Mouse (Mus musculus) kidney, postnatal 25 days (tissue): ENCODE measurements around the gene Dnah7c.
"Not testable (repeated sequence)": the region's sequence is repeated elsewhere in the genome, so short reads cannot be mapped to it uniquely, and the experiment has no call there.

Source experiments
- DNase-seq, 2 experiments: peaks; one replicate each; pipeline ENCODE4 v3.0.0; 2021; ENCODE audit warnings: mixed read lengths in 2 of 2

Dnah7c gene

GRCm38 (mm10) chr1:46733405-46734106, 308.2 kb downstream of the Dnah7c start:
- not testable (repeated sequence) for DNase-seq

- not testable (repeated sequence) for DNase-seq
Measured at GRCm38 (mm10) chr1:46734455-46734854, 309.1 kb downstream of the Dnah7c start.

- DNase-seq, result not testable (repeated sequence)
Measured at GRCm38 (mm10) chr1:46764600-46764999, 339.2 kb downstream of the Dnah7c start.

GRCm38 (mm10) chr1:46769318-46769717, 343.9 kb downstream of the Dnah7c start:
- DNase-seq, result not testable (repeated sequence)

DNA sequence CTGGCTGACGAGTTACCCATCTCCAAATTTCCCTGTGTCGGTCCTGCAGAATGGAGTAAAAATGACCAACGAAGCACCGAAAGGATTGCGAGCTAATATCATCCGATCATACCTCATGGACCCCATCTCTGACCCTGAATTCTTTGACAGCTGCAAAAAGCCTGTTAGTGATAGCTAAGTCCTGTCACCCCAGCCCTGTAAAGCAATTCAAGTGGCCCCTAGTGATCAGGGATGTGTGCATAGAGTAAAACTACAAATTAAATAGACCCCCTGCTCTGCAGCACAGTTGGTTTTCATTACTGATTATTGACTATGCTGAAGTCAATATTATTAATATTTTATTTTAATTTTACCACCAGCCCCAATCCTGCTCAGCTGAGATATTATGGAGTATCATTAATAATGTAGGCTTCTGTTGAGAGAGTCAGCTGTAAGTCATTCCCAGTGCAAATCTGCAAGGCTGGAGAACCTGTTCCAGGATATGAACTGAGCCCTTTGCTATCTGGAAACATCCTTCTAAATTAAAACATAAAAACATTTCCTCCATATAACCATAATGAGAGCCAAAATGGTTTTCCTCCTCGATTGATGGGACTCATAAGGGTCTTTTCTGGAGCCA, 344.8 kb downstream of the Dnah7c start:
- not testable (repeated sequence) for DNase-seq

DNA sequence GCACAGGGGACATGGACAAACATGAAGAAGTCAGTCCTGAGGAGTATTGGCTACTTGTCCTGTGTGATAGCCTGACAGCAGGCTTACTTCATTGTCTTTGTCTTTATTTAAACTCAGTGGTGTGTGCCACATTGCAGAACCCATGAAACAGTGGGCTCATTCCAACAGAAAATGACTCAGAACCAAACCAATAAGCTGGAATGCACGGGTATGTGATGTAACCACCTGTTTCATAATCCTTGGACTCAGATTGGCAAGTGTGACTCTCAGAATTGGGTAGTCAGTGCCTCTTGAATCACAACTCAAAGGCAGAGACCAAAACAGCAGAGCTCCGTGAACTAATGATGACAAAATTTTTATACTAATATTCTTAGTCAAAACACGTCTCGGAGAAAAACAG, 356.8 kb downstream of the Dnah7c start:
- not testable (repeated sequence) for DNase-seq

DNA sequence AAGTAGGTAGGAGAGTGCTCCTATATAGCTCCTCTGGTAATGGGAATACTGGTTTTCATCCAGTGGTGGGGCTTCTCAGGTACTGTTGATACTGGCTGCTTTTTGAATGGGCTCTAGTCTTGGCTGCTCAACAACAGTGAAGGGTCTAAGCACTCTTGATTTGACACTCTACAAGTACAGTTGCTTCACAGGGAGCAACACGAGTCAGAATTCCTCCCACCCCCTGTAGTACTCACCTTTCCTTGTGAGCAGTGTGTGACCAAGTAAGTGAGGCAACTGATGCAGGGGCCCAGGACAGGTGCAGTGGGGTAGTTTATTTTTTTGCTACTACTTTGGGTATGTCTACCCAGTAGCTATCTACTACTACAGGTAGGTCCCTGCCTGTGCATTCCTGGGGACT, 379.7 kb downstream of the Dnah7c start:
- DNase-seq, result no peak

DNA sequence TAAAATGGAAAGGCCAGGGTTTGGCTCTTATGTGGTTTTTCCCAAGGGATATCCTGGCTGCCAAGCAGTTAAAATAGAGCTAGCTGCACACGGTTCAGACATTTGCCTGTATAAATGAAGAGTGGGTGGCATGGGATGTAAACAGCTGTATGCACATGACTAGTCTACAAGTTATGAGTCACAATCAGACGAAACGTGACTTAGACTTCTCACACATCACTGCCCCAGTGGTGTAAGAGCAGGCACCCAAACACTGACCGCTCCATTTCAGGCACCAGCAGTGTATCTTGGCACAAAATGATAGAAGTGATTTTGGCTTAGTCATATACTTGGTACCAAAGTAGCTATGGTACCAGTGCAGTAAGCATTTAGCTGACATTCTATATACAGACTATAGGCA, 383.2 kb downstream of the Dnah7c start:
- DNase-seq, result not testable (repeated sequence)

GRCm38 (mm10) chr1:46817934-46818333, 392.5 kb downstream of the Dnah7c start:
- DNase-seq, result no peak

GRCm38 (mm10) chr1:46822256-46822972, 397.0 kb downstream of the Dnah7c start:
- DNase-seq, result no peak

DNA sequence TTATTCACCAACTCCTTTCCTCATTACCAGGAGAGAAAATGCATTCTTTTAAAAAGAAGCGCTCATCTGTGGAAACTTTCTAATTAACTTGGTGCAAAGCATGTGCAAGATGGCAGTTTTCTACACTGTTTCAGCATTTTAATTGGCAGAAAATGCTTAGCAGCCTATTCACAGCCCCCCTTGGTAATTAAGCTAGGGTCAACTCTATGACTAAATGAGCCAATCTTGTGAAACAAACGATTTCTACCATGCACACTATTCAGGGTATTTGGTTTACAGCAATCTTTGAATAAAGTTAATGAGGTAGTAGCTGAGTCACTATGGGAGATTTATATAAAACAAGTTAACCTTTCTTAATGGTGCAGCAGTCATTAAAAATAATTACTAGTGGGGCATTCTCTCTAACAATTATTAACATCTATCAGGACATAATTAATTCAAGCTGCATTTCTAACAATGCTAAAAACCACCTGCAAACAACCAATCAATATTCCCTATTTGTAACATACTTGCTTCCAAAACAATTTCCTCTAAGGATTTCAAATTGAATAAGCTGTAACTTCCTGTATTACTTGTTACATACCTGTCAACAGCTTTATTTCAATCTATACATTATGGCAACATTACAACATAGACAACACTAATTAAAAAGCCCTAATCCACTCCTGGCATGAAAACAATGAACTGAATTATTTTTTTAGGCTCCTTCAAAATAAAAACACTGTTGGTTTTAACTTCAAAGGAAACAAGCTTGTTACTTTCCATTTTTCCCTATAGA, 404.9 kb downstream of the Dnah7c start:
- DNase-seq, result no peak

- no peak for DNase-seq
Measured at GRCm38 (mm10) chr1:46831927-46832326, 406.5 kb downstream of the Dnah7c start.

- DNase-seq, result no peak
Measured at GRCm38 (mm10) chr1:46843406-46843805, 418.0 kb downstream of the Dnah7c start.

- DNase-seq, result no peak
Measured at GRCm38 (mm10) chr1:46844281-46844680, 418.9 kb downstream of the Dnah7c start.

DNA sequence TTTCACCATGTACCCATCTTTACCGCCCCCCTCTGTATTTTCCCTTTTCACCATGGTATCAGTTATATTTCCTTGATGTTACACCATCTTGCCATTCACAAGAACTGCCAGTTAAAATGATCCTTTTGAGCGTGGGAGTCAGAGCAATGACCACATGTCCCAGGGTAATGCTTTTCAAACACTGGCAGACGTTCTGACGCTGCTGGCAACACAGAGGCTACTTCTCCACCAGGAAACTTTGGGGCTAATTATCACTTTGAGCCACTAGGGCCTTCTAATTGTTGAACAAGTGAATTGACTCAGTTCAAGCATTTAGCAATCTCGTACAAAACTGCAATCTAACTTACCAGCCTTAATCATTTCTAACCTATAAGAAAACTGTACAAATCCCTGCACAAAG, 419.8 kb downstream of the Dnah7c start:
- DNase-seq, result no peak

GRCm38 (mm10) chr1:46849758-46850157, 424.4 kb downstream of the Dnah7c start:
- DNase-seq, result peak; percentile 60 to 78

- DNase-seq, result no peak
Measured at GRCm38 (mm10) chr1:46851586-46851985, 426.2 kb downstream of the Dnah7c start.

GRCm38 (mm10) chr1:46852216-46852599, 426.8 kb downstream of the Dnah7c start:
- no peak for DNase-seq

GRCm38 (mm10) chr1:46852600-46853272, 427.3 kb downstream of the Dnah7c start:
- DNase-seq, result peak; percentile 70 to 86

GRCm38 (mm10) chr1:46853317-46854035, 428.1 kb downstream of the Dnah7c start:
- DNase-seq, result peak; percentile 95 to 96

DNA sequence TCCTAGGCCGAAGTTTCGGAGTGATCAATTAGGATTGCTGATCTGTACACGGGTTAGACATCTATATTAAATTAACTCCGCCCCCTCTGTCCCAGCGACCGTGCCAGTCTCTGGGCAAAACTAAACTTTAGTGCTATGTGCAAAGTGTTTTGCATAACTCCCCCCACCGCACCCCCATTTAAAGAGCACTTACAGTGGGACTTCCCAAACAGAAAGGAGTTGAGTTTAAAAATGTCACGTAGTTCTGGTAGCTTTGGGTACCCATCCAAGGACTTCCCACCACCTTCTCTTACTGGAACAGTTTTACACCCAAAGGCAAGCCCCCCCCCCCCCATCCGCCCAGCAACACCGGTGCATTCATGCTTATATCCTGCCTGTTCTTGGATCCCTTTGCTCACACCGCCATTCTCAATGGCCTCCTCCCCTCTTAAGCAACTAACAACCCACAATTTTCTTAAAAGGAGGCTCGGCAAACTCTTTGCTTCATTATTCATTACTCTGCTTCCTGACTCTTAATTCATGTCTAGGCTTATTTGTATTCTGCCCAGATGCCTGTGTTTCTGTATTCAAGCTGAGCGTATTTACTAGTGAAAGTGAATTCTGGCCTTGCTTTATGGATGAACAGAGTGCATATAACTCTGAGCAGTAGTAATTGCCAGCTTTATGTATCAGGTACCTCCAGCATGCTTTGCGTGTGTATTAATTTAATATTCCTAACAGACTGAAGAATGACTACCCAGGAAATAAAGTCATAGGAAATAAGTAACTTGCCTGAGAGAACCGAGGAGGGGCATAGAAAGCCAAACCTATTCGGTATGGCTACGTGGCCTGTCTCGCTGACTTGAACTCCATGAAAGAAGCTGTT, 428.9 kb downstream of the Dnah7c start:
- DNase-seq, result peak; percentile 90 to 93
